Mouse (Mus musculus) macrophage (primary cell): ENCODE data around the gene Lmo4. TPM values are rescaled to one million over a fixed set of nuclear protein-coding genes. Genes with fewer than 3 reads are reported as not detected.

Experiments used
- H3K27ac ChIP-seq: fragments of 350-480 bp; formaldehyde crosslinking; 2 replicates; pipeline ENCODE4 v1.9.0; 2021
- H3K36me3 ChIP-seq: fragments of 350-480 bp; formaldehyde crosslinking; 2 replicates; pipeline ENCODE4 v1.9.0; 2021; ENCODE audit errors: inconsistent target
- H3K4me3 ChIP-seq: fragments of 350-480 bp; formaldehyde crosslinking; 2 replicates; pipeline ENCODE4 v1.9.0; 2021; ENCODE audit errors: inconsistent target
- H3K79me2 ChIP-seq: fragments of 350-480 bp; formaldehyde crosslinking; 2 replicates; pipeline ENCODE4 v1.9.0; 2021; ENCODE audit errors: inconsistent target
- WGBS: methylation state at CpG from one replicate; pipeline ENCODE4 v1.1.7; 2026; ENCODE audit warnings: inconsistent platforms; ENCODE audit not compliant: missing documents; 5-methylcytosine and 5-hydroxymethylcytosine counted together
- polyA plus RNA-seq: library from polyadenylated mRNA; stranded (reverse); fragments of 250-400 nt; gene quantifications from 3 replicates; pipeline ENCODE4 v1.2.4, GENCODE M21; 2018; ENCODE audit warnings: inconsistent platforms

Lmo4 gene
- polyA plus RNA-seq, 1 experiment from 2014 or later: 34.5 TPM

DNA sequence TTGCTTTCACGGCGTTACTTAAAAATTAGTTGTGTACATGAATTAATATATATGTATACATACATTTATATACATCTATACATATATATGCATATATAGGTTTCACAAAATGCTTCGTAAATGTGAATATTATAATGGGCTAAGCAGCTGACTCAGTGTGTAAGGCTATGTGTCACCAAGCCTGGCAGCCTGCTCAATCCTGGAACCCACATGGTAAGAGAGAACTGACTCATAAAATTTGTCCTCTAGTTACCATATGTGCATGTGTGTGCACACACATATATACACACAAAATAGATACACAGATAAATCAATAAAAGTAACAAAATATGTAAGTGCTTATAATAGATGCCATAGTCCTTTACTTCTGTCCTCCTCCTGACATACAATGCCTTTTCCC, 56.8 kb downstream of the Lmo4 start:
- 95% methylated on average over 2 of the region's 3 CpGs for WGBS
- H3K4me3 ChIP-seq: no peak overlapping the region
- no peak overlapping the region for H3K27ac ChIP-seq
- H3K79me2 ChIP-seq: no peaks in the 10 kb centered on the region
- no peaks in the 10 kb centered on the region for H3K36me3 ChIP-seq

DNA sequence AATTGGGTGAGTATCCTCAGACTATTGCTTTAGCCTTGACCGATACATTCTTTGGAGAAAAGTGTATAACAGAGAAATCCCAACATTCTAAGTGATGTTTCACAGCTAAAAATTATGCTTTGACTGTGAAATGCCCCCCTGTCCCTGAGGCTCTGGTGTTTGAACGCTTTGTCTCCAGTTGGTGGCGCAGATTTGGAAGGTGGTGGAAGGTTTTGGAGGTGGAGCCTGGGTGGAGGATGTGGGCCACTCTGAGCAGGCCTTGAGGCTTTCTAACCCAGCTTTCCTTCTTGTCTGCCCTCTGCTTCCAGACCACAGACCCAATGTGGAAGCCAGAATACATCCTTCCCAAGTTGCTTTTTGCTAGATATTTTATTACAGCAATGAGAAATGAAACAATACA, 57.8 kb downstream of the Lmo4 start:
- H3K79me2 ChIP-seq: no peaks in the 10 kb centered on the region
- 86% methylated on average over 3 of the region's 3 CpGs for WGBS
- H3K27ac ChIP-seq: no peak overlapping the region
- no peak overlapping the region for H3K4me3 ChIP-seq
- no peaks in the 10 kb centered on the region for H3K36me3 ChIP-seq

DNA sequence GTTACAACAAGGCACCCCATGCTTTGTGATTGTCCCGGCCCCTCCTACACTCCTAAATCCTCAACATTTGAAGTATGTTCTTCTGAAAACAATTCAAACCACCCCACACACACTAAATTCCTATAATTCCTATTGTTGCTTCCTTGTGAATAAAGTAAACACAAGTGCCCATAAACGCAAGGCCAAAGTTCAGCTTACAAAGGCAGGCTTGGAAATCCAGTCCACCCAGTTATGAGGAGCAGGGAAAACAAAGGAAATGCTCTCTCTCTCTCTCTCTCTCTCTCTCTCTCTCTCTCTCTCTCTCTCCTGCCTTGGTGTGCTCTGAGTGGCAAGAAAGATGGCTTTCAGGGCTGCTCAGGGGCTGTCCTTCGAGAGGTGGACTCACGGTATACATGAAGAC, 61.0 kb downstream of the Lmo4 start:
- Histone ChIP-seq H3K79me2 (no peaks in the 10 kb centered on the region), H3K4me3 (no peak overlapping the region), H3K27ac (no peak overlapping the region), H3K36me3 (no peaks in the 10 kb centered on the region)
- 93% methylated on average over 4 of the region's 4 CpGs for WGBS

DNA sequence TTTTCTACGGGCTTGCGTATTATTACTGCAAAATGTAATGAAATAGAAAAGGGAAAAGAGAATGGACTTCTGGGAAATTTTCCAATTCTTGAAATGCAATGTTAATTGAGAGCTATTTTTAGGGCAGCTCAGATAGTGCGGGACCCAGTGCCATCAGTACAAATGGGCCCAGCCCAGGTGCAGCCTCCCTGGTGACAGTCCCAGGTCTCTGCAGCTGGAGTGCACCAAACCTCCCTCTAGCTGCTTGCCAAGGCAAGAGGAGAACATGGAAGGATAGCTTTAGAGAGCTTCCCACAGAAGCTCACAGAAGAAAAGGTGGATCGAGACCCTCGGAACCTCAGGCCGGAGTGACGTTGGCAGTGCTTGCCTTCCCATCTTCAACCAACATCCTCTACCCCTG, 62.1 kb downstream of the Lmo4 start:
- H3K27ac ChIP-seq: no peak overlapping the region
- 94% methylated on average over 7 of the region's 7 CpGs for WGBS
- H3K36me3 ChIP-seq: no peaks in the 10 kb centered on the region
- H3K79me2 ChIP-seq: no peaks in the 10 kb centered on the region
- no peak overlapping the region for H3K4me3 ChIP-seq

DNA sequence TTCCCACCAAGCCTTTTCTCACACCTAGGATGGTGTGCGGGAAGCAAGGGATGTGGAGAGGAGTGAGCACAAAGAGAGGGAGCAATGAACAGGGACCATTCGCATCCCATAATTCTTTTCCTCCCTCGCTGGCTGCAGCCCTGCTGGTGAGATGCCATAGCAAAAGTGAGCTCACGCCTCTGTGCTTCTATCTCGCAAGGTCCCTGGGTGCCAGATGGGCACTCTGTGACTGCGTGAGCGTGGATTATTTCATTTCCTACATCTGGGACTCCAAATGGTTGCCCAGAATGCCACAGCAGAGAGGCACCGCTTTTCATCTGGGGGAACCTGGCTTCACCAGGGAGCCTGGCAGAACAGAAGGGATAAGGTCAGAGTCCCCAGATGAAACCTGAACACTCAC, 63.2 kb downstream of the Lmo4 start:
- Histone ChIP-seq H3K27ac (no peak overlapping the region), H3K79me2 (no peaks in the 10 kb centered on the region), H3K4me3 (no peak overlapping the region), H3K36me3 (no peaks in the 10 kb centered on the region)
- 89% methylated on average over 8 of the region's 8 CpGs for WGBS

DNA sequence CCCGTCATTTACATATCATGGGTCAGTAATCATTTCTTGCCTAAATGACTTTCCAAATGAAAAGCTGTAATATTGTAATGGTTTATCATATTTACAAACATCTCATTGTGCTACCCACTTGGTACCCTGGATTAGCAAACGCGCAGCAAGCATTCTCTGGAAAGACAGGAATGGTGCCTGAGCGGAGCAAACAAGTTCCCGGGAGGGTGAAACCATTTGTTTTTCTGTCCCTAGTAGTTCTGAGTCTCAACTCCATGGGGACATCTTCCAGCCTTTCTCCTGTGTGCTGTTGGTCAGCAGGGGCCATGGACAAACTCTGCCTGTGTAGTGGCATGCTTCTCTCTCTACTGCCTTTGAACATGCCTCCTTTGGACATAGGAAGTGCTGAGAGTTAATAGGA, 64.2 kb downstream of the Lmo4 start:
- Histone ChIP-seq H3K36me3 (no peaks in the 10 kb centered on the region), H3K4me3 (no peak overlapping the region), H3K79me2 (no peaks in the 10 kb centered on the region), H3K27ac (no peak overlapping the region)
- 97% methylated on average over 5 of the region's 5 CpGs for WGBS

DNA sequence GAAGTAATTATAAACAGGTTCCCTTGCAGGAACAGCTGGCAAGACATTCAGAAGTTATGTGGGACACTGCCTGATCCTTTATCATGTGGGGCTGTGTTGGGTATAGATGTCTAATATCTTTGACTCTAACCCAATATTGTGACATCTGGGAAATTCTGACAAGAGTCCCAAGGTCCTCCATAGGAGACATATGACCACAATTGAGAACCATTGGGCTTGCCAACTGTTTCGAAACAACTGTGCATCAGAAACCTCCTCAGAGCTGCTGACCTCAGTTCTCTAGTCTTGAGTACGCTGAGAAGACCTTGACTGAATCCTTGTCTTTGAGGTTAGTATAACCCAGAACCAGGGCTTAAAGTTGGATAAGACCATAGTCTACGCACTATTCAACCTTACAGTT, 66.4 kb downstream of the Lmo4 start:
- Histone ChIP-seq H3K79me2 (no peaks in the 10 kb centered on the region), H3K36me3 (no peaks in the 10 kb centered on the region), H3K27ac (no peak overlapping the region), H3K4me3 (no peak overlapping the region)
- whole genome bisulfite sequencing: 67% methylated on average over 3 of the region's 3 CpGs
